Comparison of ENCODE assay signal across 7 mouse cellular contexts in the genomic region with DNA sequence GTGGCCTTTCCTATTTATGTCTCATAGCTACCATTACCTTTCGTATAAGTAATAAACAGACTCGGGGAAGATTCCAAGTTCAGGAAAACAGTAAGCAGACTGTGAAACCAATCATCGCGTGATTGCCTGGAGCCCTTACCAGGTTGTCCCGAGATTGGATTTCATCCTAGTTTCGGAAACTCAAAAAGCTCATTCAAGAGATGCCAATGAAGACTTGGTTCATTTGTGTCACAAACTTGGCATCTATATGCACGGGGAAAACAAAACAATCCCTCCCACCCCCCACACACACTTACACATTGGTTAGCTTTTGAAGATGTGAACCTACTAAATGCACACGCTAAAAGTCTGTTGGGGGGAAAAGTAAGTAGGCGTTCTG. TPM values are rescaled to one million over a fixed set of nuclear protein-coding genes. Genes with fewer than 3 reads are reported as not detected.
DNase-seq lines count a peak whose midpoint lies in the region; ATAC-seq lines count a peak whose summit lies in the region.

No protein-coding gene starts in this region.

- peaks cover 32% of the 10 kb centered on the region for H3K36me3 ChIP-seq in lung, embryonic 16.5 days (ENCODE audit: control insufficient read depth, insufficient read depth, low read length)
- H3K36me3 ChIP-seq in embryonic facial prominence, embryonic 13.5 days, result peaks cover 49% of the 10 kb centered on the region
- H3K36me3 ChIP-seq in limb, embryonic 10.5 days, result peaks cover 56% of the 10 kb centered on the region
- H3K36me3 ChIP-seq in stomach, embryonic 14.5 days (ENCODE audit: control insufficient read depth, insufficient read depth, low read length), result peaks cover 33% of the 10 kb centered on the region

- H3K27ac ChIP-seq in lung, embryonic 16.5 days (ENCODE audit: low read length), result peak overlapping the region; percentile 87
- H3K27ac ChIP-seq in embryonic facial prominence, embryonic 13.5 days, result peak overlapping the region; percentile 85; the same call in 1 of the 2 replicates
- H3K27ac ChIP-seq in limb, embryonic 10.5 days, result peak overlapping the region; percentile 81
- peak overlapping the region; percentile 62; the same call in 1 of the 2 replicates for H3K27ac ChIP-seq in stomach, embryonic 14.5 days (ENCODE audit: low read length)

- no peaks in the 10 kb centered on the region for H3K9me3 ChIP-seq in lung, embryonic 16.5 days (ENCODE audit: control insufficient read depth, low read length)
- H3K9me3 ChIP-seq in embryonic facial prominence, embryonic 13.5 days, result no peaks in the 10 kb centered on the region
- no peaks in the 10 kb centered on the region for H3K9me3 ChIP-seq in limb, embryonic 10.5 days (replicated peaks)
- no peaks in the 10 kb centered on the region for H3K9me3 ChIP-seq in stomach, embryonic 14.5 days (ENCODE audit: control insufficient read depth, low read depth, low read length)

- 4% methylated on average over 9 of the region's 9 CpGs for WGBS in lung, embryonic 16.5 days
- WGBS in embryonic facial prominence, embryonic 13.5 days, result 6% methylated on average over 9 of the region's 9 CpGs
- 19% methylated on average over 9 of the region's 9 CpGs for WGBS in limb, embryonic 10.5 days
- WGBS in stomach, embryonic 14.5 days, result 11% methylated on average over 9 of the region's 9 CpGs

- H3K4me3 ChIP-seq in lung, embryonic 16.5 days (ENCODE audit: low read length), result peak overlapping the region; percentile 97
- peak overlapping the region; percentile 90 for H3K4me3 ChIP-seq in embryonic facial prominence, embryonic 13.5 days
- H3K4me3 ChIP-seq in limb, embryonic 10.5 days, result peak overlapping the region; percentile 78
- peak overlapping the region; percentile 90 for H3K4me3 ChIP-seq in stomach, embryonic 14.5 days (ENCODE audit: low read depth, low read length)

- H3K27me3 ChIP-seq in lung, embryonic 16.5 days (ENCODE audit: control insufficient read depth, insufficient read depth, low read depth, low read length), result no peaks in the 10 kb centered on the region
- H3K27me3 ChIP-seq in embryonic facial prominence, embryonic 13.5 days, result no peaks in the 10 kb centered on the region
- no peaks in the 10 kb centered on the region for H3K27me3 ChIP-seq in limb, embryonic 10.5 days (ENCODE audit: low read depth, poor library complexity, severe bottlenecking)
- H3K27me3 ChIP-seq in stomach, embryonic 14.5 days (ENCODE audit: control insufficient read depth, insufficient read depth, low read length), result no peaks in the 10 kb centered on the region

- no peak for DNase-seq in lung, adult 18-20 months
- no peak for DNase-seq in limb, embryonic 10.5 days (ENCODE audit: low spot score)
- no peak for DNase-seq in layer of hippocampus, adult 9-10 months (ENCODE audit: low spot score)
- no peak for DNase-seq in spleen, postnatal 4 days (ENCODE audit: low spot score in 2 of 2)

- peak overlapping the region; percentile 74 for H3K4me2 ChIP-seq in lung, embryonic 16.5 days (ENCODE audit: low read depth, low read length)
- H3K4me2 ChIP-seq in embryonic facial prominence, embryonic 13.5 days, result peak overlapping the region; percentile 78
- peak overlapping the region; percentile 72 for H3K4me2 ChIP-seq in stomach, embryonic 14.5 days (replicated peaks; ENCODE audit: low read depth, low read length)

- ATAC-seq in lung, embryonic 16.5 days (ENCODE audit: low read depth), result no peak; the same call in 1 of the 2 replicates
- no peak for ATAC-seq in embryonic facial prominence, embryonic 13.5 days (ENCODE audit: insufficient number of reproducible peaks, insufficient read depth, low FRiP score, low TSS enrichment, low read depth)
- no peak for ATAC-seq in stomach, embryonic 14.5 days (ENCODE audit: insufficient number of reproducible peaks, insufficient read depth, low FRiP score, low read depth)

- peak overlapping the region; percentile 85 for H3K9ac ChIP-seq in lung, embryonic 16.5 days (ENCODE audit: low read length)
- peak overlapping the region; percentile 80 for H3K9ac ChIP-seq in embryonic facial prominence, embryonic 13.5 days
- peak overlapping the region; percentile 61; the same call in 1 of the 2 replicates for H3K9ac ChIP-seq in stomach, embryonic 14.5 days (replicated peaks; ENCODE audit: low read depth, low read length)

- H3K4me1 ChIP-seq in lung, embryonic 16.5 days (replicated peaks; ENCODE audit: control insufficient read depth, insufficient read depth, low read length), result peaks cover 11% of the 10 kb centered on the region
- H3K4me1 ChIP-seq in embryonic facial prominence, embryonic 13.5 days, result peaks cover 14% of the 10 kb centered on the region
- H3K4me1 ChIP-seq in limb, embryonic 10.5 days, result peaks cover 13% of the 10 kb centered on the region
- no peaks in the 10 kb centered on the region for H3K4me1 ChIP-seq in stomach, embryonic 14.5 days (ENCODE audit: control insufficient read depth, insufficient read depth, low read length)

RNA-seq across cellular contexts. Expression of a gene that starts 0.6 kb away (rescaled TPM):
- polyA plus RNA-seq in lung, embryonic 16.5 days (2015; fragmentation: Nextera tagmentation; extraction: Ambion mirVana), result 11.2 and 12.0 TPM in 2 replicates
- 19.3 and 19.6 TPM in 2 replicates for polyA plus RNA-seq in embryonic facial prominence, embryonic 13.5 days (2015; fragmentation: Nextera tagmentation; extraction: Ambion mirVana)
- polyA plus RNA-seq in limb, embryonic 10.5 days (2016; fragmentation: Nextera tagmentation; extraction: Ambion mirVana), result 17.0 and 18.0 TPM in 2 replicates
- 15.3 and 16.4 TPM in 2 replicates for polyA plus RNA-seq in stomach, embryonic 14.5 days (2014; fragmentation: Nextera tagmentation; extraction: Ambion mirVana)

RNA-seq across cellular contexts. Expression of a gene that starts 11.6 kb away (rescaled TPM):
- 599 and 611 TPM in 2 replicates for polyA plus RNA-seq in lung, embryonic 16.5 days (2015; fragmentation: Nextera tagmentation; extraction: Ambion mirVana)
- 508 and 520 TPM in 2 replicates for polyA plus RNA-seq in embryonic facial prominence, embryonic 13.5 days (2015; fragmentation: Nextera tagmentation; extraction: Ambion mirVana)
- 501 and 540 TPM in 2 replicates for polyA plus RNA-seq in limb, embryonic 10.5 days (2016; fragmentation: Nextera tagmentation; extraction: Ambion mirVana)
- polyA plus RNA-seq in stomach, embryonic 14.5 days (2014; fragmentation: Nextera tagmentation; extraction: Ambion mirVana), result 519 and 589 TPM in 2 replicates

RNA-seq across cellular contexts. Expression of a gene that starts 20.9 kb away (rescaled TPM):
- 17.1 and 18.6 TPM in 2 replicates for polyA plus RNA-seq in lung, embryonic 16.5 days (2015; fragmentation: Nextera tagmentation; extraction: Ambion mirVana)
- polyA plus RNA-seq in embryonic facial prominence, embryonic 13.5 days (2015; fragmentation: Nextera tagmentation; extraction: Ambion mirVana), result 23.3 and 24.5 TPM in 2 replicates
- polyA plus RNA-seq in limb, embryonic 10.5 days (2016; fragmentation: Nextera tagmentation; extraction: Ambion mirVana), result 25.2 and 26.1 TPM in 2 replicates
- 14.9 and 16.8 TPM in 2 replicates for polyA plus RNA-seq in stomach, embryonic 14.5 days (2014; fragmentation: Nextera tagmentation; extraction: Ambion mirVana)

RNA-seq across cellular contexts. Expression of a gene that starts 26.8 kb away (rescaled TPM):
- 68.8 and 71.1 TPM in 2 replicates for polyA plus RNA-seq in lung, embryonic 16.5 days (2015; fragmentation: Nextera tagmentation; extraction: Ambion mirVana)
- polyA plus RNA-seq in embryonic facial prominence, embryonic 13.5 days (2015; fragmentation: Nextera tagmentation; extraction: Ambion mirVana), result 74.1 and 76.3 TPM in 2 replicates
- polyA plus RNA-seq in limb, embryonic 10.5 days (2016; fragmentation: Nextera tagmentation; extraction: Ambion mirVana), result 89.6 and 98.8 TPM in 2 replicates
- polyA plus RNA-seq in stomach, embryonic 14.5 days (2014; fragmentation: Nextera tagmentation; extraction: Ambion mirVana), result 71.2 and 78.7 TPM in 2 replicates

RNA-seq across cellular contexts. Expression of a gene that starts 26.9 kb away (rescaled TPM):
- polyA plus RNA-seq in lung, embryonic 16.5 days (2015; fragmentation: Nextera tagmentation; extraction: Ambion mirVana), result 52.1 and 54.4 TPM in 2 replicates
- 69.1 and 72.3 TPM in 2 replicates for polyA plus RNA-seq in embryonic facial prominence, embryonic 13.5 days (2015; fragmentation: Nextera tagmentation; extraction: Ambion mirVana)
- 115 TPM in 2 replicates for polyA plus RNA-seq in limb, embryonic 10.5 days (2016; fragmentation: Nextera tagmentation; extraction: Ambion mirVana)
- 72.4 and 73.6 TPM in 2 replicates for polyA plus RNA-seq in stomach, embryonic 14.5 days (2014; fragmentation: Nextera tagmentation; extraction: Ambion mirVana)
